Comparison of ENCODE assay signal across 8 mouse cellular contexts in genomic region chr11:88618732-88619309, GRCm38 (mm10).
A peak's percentile ranks its signal among the peaks of the same experiment; 100 is the strongest.
DNase-seq lines count a peak whose midpoint lies in the region; ATAC-seq lines count a peak whose summit lies in the region.

No protein-coding gene starts in this region.

- peak overlapping the region; percentile 38 for H3K27ac ChIP-seq in forebrain, embryonic 16.5 days (ENCODE audit: low read length)
- 0 out of 2 replicates have a peak overlapping the region, but pooled peaks have one; percentile 11 for H3K27ac ChIP-seq in limb, embryonic 15.5 days

- H3K4me1 ChIP-seq in forebrain, embryonic 16.5 days (replicated peaks; ENCODE audit: control insufficient read depth, insufficient read depth, low read length), result peaks cover 66% of the 10 kb centered on the region
- H3K4me1 ChIP-seq in limb, embryonic 15.5 days, result peaks cover 39% of the 10 kb centered on the region

- DNase-seq in embryo, embryonic 10.5 days (ENCODE audit: low spot score), result peak; percentile 46
- no peak for DNase-seq in embryo, embryonic 11 days
- peak; percentile 47 for DNase-seq in urinary bladder, postnatal 25 days (ENCODE audit: low spot score)
- DNase-seq in layer of hippocampus, adult 11-12 months (ENCODE audit: low spot score), result no peak

- H3K36me3 ChIP-seq in forebrain, embryonic 16.5 days (ENCODE audit: control insufficient read depth, insufficient read depth), result no peaks in the 10 kb centered on the region
- H3K36me3 ChIP-seq in limb, embryonic 15.5 days, result no peaks in the 10 kb centered on the region

- no peak overlapping the region for H3K4me2 ChIP-seq in forebrain, embryonic 16.5 days (ENCODE audit: low read length)
- H3K4me2 ChIP-seq in limb, embryonic 15.5 days, result no peak overlapping the region

- ATAC-seq in forebrain, embryonic 16.5 days, result 0 out of 2 replicates have a peak, but pooled peaks have one; percentile 11
- ATAC-seq in hematopoietic stem cell, adult 5-6 weeks (replicated peaks in 1 of 2; ENCODE audit: insufficient read depth in 1 of 2, low FRiP score in 2 of 2, low TSS enrichment in 1 of 2, low read depth in 1 of 2, poor library complexity in 2 of 2, severe bottlenecking in 2 of 2), result peak; percentile 37 to 41; a peak in 3 of 4 replicates
- no peak for ATAC-seq in limb, embryonic 15.5 days (ENCODE audit: insufficient number of reproducible peaks, low FRiP score, low TSS enrichment, low read depth)
- peak; percentile 53 for ATAC-seq in monocyte, adult 5-6 weeks (replicated peaks; ENCODE audit: insufficient number of reproducible peaks, low FRiP score, low TSS enrichment, poor library complexity, severe bottlenecking)

- H3K4me3 ChIP-seq in forebrain, embryonic 16.5 days (replicated peaks; ENCODE audit: low read length), result no peak overlapping the region
- no peak overlapping the region for H3K4me3 ChIP-seq in limb, embryonic 15.5 days

- H3K27me3 ChIP-seq in forebrain, embryonic 16.5 days (replicated peaks; ENCODE audit: control insufficient read depth, insufficient read depth, low read length), result no peaks in the 10 kb centered on the region
- no peaks in the 10 kb centered on the region for H3K27me3 ChIP-seq in limb, embryonic 15.5 days

- H3K9me3 ChIP-seq in forebrain, embryonic 16.5 days (ENCODE audit: control insufficient read depth, low read length), result no peaks in the 10 kb centered on the region
- no peaks in the 10 kb centered on the region for H3K9me3 ChIP-seq in limb, embryonic 15.5 days

- 34% methylated on average over 9 of the region's 9 CpGs for WGBS in forebrain, embryonic 16.5 days
- WGBS in limb, embryonic 15.5 days, result 41% methylated on average over 9 of the region's 9 CpGs

- H3K9ac ChIP-seq in forebrain, embryonic 16.5 days (replicated peaks; ENCODE audit: low read depth, low read length), result no peak overlapping the region
- no peak overlapping the region for H3K9ac ChIP-seq in limb, embryonic 15.5 days

Comparison
In these comparisons a context has a peak if more than half of its experiments do, and no peak if none do; other contexts are left out.
1. DNase-seq: peak in embryo, embryonic 10.5 days (single experiment) and urinary bladder, postnatal 25 days (single experiment); none in embryo, embryonic 11 days (single experiment) and layer of hippocampus, adult 11-12 months (single experiment).